Comparison of ENCODE assay signal across 8 mouse cellular contexts in the genomic region with DNA sequence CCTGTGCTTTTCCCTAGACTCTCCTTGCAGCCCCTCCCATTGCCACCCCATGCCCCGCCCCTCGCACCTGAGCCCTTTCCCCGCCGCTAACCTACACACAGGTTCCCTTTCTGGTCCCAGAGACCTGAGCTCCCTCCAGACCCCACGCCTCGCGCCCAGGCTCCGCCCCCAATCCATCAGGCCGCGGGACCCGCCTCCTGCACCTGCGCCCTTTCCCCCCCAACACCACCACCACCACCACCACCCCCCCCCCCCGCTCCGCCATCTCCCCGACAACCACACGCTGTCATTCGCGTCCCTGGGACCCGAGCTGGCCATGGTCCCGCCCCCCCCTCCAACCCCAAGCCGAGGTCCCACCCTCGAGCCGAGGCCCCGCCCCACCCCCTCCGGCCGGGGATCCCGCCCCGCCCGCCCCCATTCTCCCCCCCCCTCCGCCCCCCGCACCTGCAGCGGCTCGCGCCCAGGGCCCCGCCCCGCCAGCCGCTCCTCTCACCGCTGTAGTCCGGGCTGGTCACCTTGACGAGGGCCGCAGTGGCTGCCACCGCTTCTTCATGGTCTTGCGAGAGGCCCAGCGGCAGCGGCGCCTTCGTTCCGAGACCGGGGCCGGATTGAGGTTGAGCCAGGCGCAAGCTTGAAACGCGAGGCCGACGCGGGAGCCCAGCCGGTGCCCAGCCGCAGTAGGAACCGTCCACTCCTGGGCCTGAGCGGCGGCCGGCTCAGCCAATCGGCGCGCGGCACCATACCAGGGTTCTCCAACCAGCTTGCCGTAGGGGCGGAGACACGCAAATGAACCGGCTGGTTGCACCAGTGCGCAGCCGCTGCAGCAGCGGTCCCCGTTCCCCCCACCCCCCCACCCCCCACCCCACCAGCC. TPM values are rescaled to one million over a fixed set of nuclear protein-coding genes. Genes with fewer than 3 reads are reported as not detected.
DNase-seq lines count a peak whose midpoint lies in the region; ATAC-seq and TF ChIP-seq lines count a peak whose summit lies in the region.

A gene (minus strand): TSS at position 710 of the 871 bp plus-strand sequence.

- H3K4me2 ChIP-seq in hindbrain, embryonic 13.5 days: peak within 1 kb of the TSS; percentile 77

- no peaks in the 10 kb centered on the region for H3K27me3 ChIP-seq in Patski
- no peaks in the 10 kb centered on the region for H3K27me3 ChIP-seq in hindbrain, embryonic 13.5 days

- in situ Hi-C loops in Patski (cut with MboI; ENCODE audit: low pct_unique_long_range_greater_than_20kb): no loop called here

- CTCF ChIA-PET in Patski (lab: Charles Lee): no interaction called here

- no peaks in the 10 kb centered on the region for H3K9me3 ChIP-seq in hindbrain, embryonic 13.5 days

- peak within 1 kb of the TSS; percentile 83 for H3K9ac ChIP-seq in hindbrain, embryonic 13.5 days

- no peak for TF ChIP-seq CTCF in Patski (IDR thresholded peaks at IDR 0.05)

- H3K27ac ChIP-seq in hindbrain, embryonic 13.5 days: peak within 1 kb of the TSS; percentile 99

- POLR2A ChIA-PET in Patski (lab: Charles Lee): interaction anchor here (1.0 to 2.0 kb wide), 3 partner anchors 11 to 21 kb away, joined by 3 to 9 read pairs (median 3); no protein-coding TSS in a partner anchor

- WGBS in hindbrain, embryonic 13.5 days: under 1% methylated on average over 45 of the region's 74 CpGs

- H3K4me1 ChIP-seq in hindbrain, embryonic 13.5 days (replicated peaks): peaks cover 39% of the 10 kb centered on the region

- H3K36me3 ChIP-seq in hindbrain, embryonic 13.5 days: peaks cover 17% of the 10 kb centered on the region

- peak within 1 kb of the TSS; percentile 63 for H3K4me3 ChIP-seq in hindbrain, embryonic 13.5 days

- DNase-seq in Patski (ENCODE audit: low read depth, low spot score): no peak
- DNase-seq in cerebellum, postnatal 14 days: peak; percentile 98 to 99
- DNase-seq in frontal cortex, postnatal 14 days (ENCODE audit: low spot score in 2 of 2): peak; percentile 97
- peak; percentile 89 to 92 for DNase-seq in layer of hippocampus, postnatal 25 days (ENCODE audit: extremely low spot score in 1 of 2, low spot score in 1 of 2)
- DNase-seq in lung, postnatal 25 days (ENCODE audit: low spot score): peak; percentile 98
- peak; percentile 97 for DNase-seq in retina, embryonic 14.5 days (ENCODE audit: low spot score)
- peak; percentile 96 for DNase-seq in thymus, postnatal 4 days

- ATAC-seq in Patski: peak; percentile 97
- peak; percentile 98 for ATAC-seq in hindbrain, embryonic 13.5 days (ENCODE audit: low FRiP score)

RNA-seq across cellular contexts. Expression of the gene that starts here (rescaled TPM):
- polyA plus RNA-seq in Patski (2021): 13.7 TPM
- polyA plus RNA-seq in hindbrain, embryonic 13.5 days (2015; fragmentation: Nextera tagmentation; extraction: Ambion mirVana): 37.3 and 39.7 TPM in 2 replicates
- 10 to 100 TPM; 53.9 to 63.2 TPM for total RNA-seq in layer of hippocampus, postnatal 25 days (2021)
